Mouse (Mus musculus) heart, postnatal 0 days (tissue): ENCODE results near the gene Cnga4.

Experiments
- CTCF ChIP-seq: IDR thresholded peaks from 2 replicates; pipeline ENCODE4 v1.5.1; 2016; ENCODE audit warnings: antibody characterized with exemption, control low read depth, low read depth
- EP300 ChIP-seq: IDR thresholded peaks from 2 replicates; pipeline ENCODE4 v1.6.1; 2016; ENCODE audit warnings: antibody characterized with exemption, low read depth

DNA sequence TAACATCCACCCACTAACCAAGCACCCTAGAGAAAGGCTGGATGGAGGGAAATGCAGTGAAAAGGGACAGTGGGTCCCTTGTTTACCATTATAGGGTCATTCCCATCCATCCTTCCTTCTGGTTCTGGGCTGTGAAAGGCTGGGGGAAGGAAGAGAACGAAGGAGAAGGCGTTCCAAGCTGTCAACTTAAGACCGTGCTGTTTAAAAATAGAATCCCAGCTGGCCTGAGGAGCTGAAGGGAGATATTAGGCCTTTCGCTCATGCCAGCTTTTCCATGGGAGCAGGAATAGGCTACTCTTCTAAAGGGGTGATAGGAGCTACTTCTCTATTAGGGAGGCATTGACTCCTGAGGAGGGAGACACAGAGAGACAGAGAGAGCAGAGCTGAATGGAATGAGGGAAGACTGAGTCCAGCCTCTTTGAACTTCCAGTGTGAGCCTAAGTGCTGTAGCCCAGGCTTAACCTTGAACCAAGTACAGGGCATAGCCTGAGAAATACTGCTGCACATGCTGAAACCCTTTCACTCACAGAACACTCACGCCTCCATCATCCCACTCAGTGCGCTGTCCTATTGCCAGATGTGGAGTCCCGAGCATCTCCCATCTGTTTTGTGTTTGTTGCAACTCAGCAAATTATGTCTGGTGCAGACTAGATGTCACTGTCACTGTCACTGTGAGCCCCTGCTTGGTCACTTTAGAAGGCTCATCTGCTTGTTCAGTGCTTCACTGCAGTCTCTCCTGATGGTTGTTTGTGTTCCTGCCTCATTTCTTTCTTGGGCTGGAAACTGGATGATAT lies 33.8 kb downstream of the Cnga4 start:
- TF ChIP-seq CTCF (no peak), EP300 (no peak)
